Mouse (Mus musculus): ENCODE data around the gene Ptk7.

- TF ChIP-seq CTCF (IDR thresholded peaks at IDR 0.05; ENCODE audit: borderline replicate concordance, insufficient read depth, low read length) (no peak), POLR2A (IDR thresholded peaks at IDR 0.05; ENCODE audit: low read depth, low read length) (no peak)
Measured at GRCm38 (mm10) chr17:46595336-46595735, 34.0 kb downstream of the Ptk7 start.
